Mouse (Mus musculus) E14TG2a.4 (cell line): ENCODE measurements around the gene Gm28051.

ENCODE experiments used
- CTCF ChIP-seq: conservative IDR thresholded peaks from 2 replicates; pipeline ENCODE4 v1.5.1; 2014; ENCODE audit warnings: low read length
- NANOG ChIP-seq: IDR thresholded peaks from 2 replicates; pipeline ENCODE4 v1.6.1; 2014; ENCODE audit warnings: borderline replicate concordance, low read length, mixed read lengths

DNA sequence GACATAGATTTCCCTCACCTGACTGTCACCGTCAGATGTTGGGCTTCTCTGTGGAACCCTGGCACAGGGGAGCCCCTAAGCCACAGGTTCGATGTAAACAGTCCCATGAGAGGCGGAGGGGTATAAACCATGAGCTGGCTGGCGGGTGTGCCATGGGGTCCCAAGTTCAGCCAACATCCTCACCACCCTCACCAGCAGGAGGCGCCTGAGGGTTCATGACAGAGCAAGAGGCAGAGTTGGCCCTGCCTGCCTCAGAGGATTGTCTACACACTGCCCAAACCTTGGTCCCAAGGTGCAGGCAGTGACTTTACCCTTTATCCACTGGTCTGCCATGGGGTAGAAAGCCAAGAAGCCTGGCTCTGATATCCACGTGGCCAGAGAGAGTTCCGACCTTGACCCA lies 76.0 kb downstream of the Gm28051 start:
- TF ChIP-seq CTCF (peak; percentile 59), NANOG (no peak)
